26 mouse cellular contexts compared by ENCODE assay signal in genomic region chr10:36572540-36572939, GRCm38 (mm10).
DNase-seq lines count a peak whose midpoint lies in the region; ATAC-seq and TF ChIP-seq lines count a peak whose summit lies in the region.
"Had no signal": no experiment of that assay in that cellular context is flagged by ENCODE, and none has a peak within 500 bp of the region (broad histone marks: within the 10 kb centered on the region; RNA-seq: fewer than 3 reads in every experiment).

No protein-coding gene starts in this region.

- H3K36me3 ChIP-seq in forebrain, postnatal 0 days (ENCODE audit: insufficient read depth): no peaks in the 10 kb centered on the region
- no peaks in the 10 kb centered on the region for H3K36me3 ChIP-seq in forebrain, embryonic 14.5 days (ENCODE audit: control insufficient read depth, insufficient read depth, low read length)
- no peaks in the 10 kb centered on the region for H3K36me3 ChIP-seq in midbrain, embryonic 11.5 days (ENCODE audit: control insufficient read depth, insufficient read depth, low read length)
- H3K36me3 ChIP-seq in midbrain, postnatal 0 days (ENCODE audit: insufficient read depth, low read length): no peaks in the 10 kb centered on the region
- no peaks in the 10 kb centered on the region for H3K36me3 ChIP-seq in midbrain, embryonic 13.5 days
- H3K36me3 ChIP-seq: embryonic facial prominence, embryonic 15.5 days; forebrain, embryonic 10.5 days; forebrain, embryonic 15.5 days; G1E; heart, embryonic 15.5 days had no signal

- intact Hi-C loops in left cerebral cortex, postnatal 14 days (cut with DNase I): no loop called here

- no peak overlapping the region for H3K9ac ChIP-seq in forebrain, postnatal 0 days
- H3K9ac ChIP-seq in forebrain, embryonic 14.5 days (ENCODE audit: low read length): no peak overlapping the region
- H3K9ac ChIP-seq in midbrain, embryonic 11.5 days (ENCODE audit: low read length): no peak overlapping the region
- no peak overlapping the region for H3K9ac ChIP-seq in midbrain, postnatal 0 days (replicated peaks; ENCODE audit: low read length, poor library complexity, severe bottlenecking)
- no peak overlapping the region for H3K9ac ChIP-seq in midbrain, embryonic 13.5 days (replicated peaks)
- H3K9ac ChIP-seq: embryonic facial prominence, embryonic 15.5 days; forebrain, embryonic 15.5 days; heart, embryonic 15.5 days had no signal

- ATAC-seq in forebrain, postnatal 0 days: 0 out of 2 replicates have a peak, but pooled peaks have one; percentile 40
- ATAC-seq in forebrain, embryonic 14.5 days: no peak
- ATAC-seq in midbrain, embryonic 11.5 days (ENCODE audit: low FRiP score): peak; percentile 75; the same call in 1 of the 2 replicates
- ATAC-seq in midbrain, postnatal 0 days (ENCODE audit: low FRiP score): no peak
- ATAC-seq in midbrain, embryonic 13.5 days: 0 out of 2 replicates have a peak, but pooled peaks have one; percentile 55
- ATAC-seq: CD4-positive, CD25-positive, alpha-beta regulatory T cell, adult 4 months; forebrain, embryonic 15.5 days; inflammation-experienced regulatory T-cells, adult 6 months had no signal

- no peaks in the 10 kb centered on the region for H3K27me3 ChIP-seq in forebrain, postnatal 0 days (ENCODE audit: insufficient read depth, low read length)
- H3K27me3 ChIP-seq in forebrain, embryonic 14.5 days (replicated peaks; ENCODE audit: control insufficient read depth, insufficient read depth, low read length): no peaks in the 10 kb centered on the region
- H3K27me3 ChIP-seq in midbrain, embryonic 11.5 days (ENCODE audit: control insufficient read depth, insufficient read depth, low read length): no peaks in the 10 kb centered on the region
- no peaks in the 10 kb centered on the region for H3K27me3 ChIP-seq in midbrain, postnatal 0 days (ENCODE audit: insufficient read depth, low read length)
- H3K27me3 ChIP-seq in midbrain, embryonic 13.5 days: no peaks in the 10 kb centered on the region
- H3K27me3 ChIP-seq: embryonic facial prominence, embryonic 15.5 days; forebrain, embryonic 15.5 days; heart, embryonic 15.5 days had no signal

- 61% methylated on average over 3 of the region's 3 CpGs for WGBS in forebrain, postnatal 0 days
- WGBS in forebrain, embryonic 14.5 days: 56% methylated on average over 3 of the region's 3 CpGs
- WGBS in midbrain, embryonic 11.5 days: 80% methylated on average over 3 of the region's 3 CpGs
- 45% methylated on average over 3 of the region's 3 CpGs for WGBS in midbrain, postnatal 0 days
- WGBS in midbrain, embryonic 13.5 days: 54% methylated on average over 3 of the region's 3 CpGs

- DNase-seq in forebrain, postnatal 0 days: no peak
- no peak for DNase-seq in forebrain, embryonic 14.5 days (ENCODE audit: low spot score)
- no peak for DNase-seq in midbrain, embryonic 11.5 days (ENCODE audit: low spot score, missing footprints)
- no peak for DNase-seq in midbrain, postnatal 0 days (ENCODE audit: low spot score)
- DNase-seq in urinary bladder, postnatal 36 days (ENCODE audit: low spot score in 2 of 2): no peak
- DNase-seq in left cerebral cortex, postnatal 14 days (ENCODE audit: low spot score in 2 of 2): no peak
- DNase-seq: adrenal gland, adult 8-10 months; adrenal gland, postnatal 36 days; B cell, adult 2 months; cerebellum, adult 11 months; cerebellum, adult 8-10 months; cerebellum, postnatal 14 days; embryo, embryonic 11 days; gastrocnemius, postnatal 14 days; heart, adult 2 months; heart, postnatal 14 days had no signal

- H3K27ac ChIP-seq in forebrain, postnatal 0 days (ENCODE audit: low read depth, low read length): no peak overlapping the region
- no peak overlapping the region for H3K27ac ChIP-seq in forebrain, embryonic 14.5 days (ENCODE audit: low read depth, low read length)
- H3K27ac ChIP-seq in midbrain, embryonic 11.5 days (ENCODE audit: low read depth, low read length): no peak overlapping the region
- H3K27ac ChIP-seq in midbrain, postnatal 0 days (ENCODE audit: low read depth, low read length): no peak overlapping the region
- H3K27ac ChIP-seq in midbrain, embryonic 13.5 days: peak overlapping the region; percentile 57
- H3K27ac ChIP-seq: embryonic facial prominence, embryonic 15.5 days; forebrain, embryonic 10.5 days; forebrain, embryonic 15.5 days; heart, adult 2 months; heart, embryonic 15.5 days had no signal

- no peak overlapping the region for H3K4me3 ChIP-seq in forebrain, postnatal 0 days (ENCODE audit: low read depth, low read length)
- H3K4me3 ChIP-seq in forebrain, embryonic 14.5 days (ENCODE audit: low read depth, low read length): no peak overlapping the region
- no peak overlapping the region for H3K4me3 ChIP-seq in midbrain, embryonic 11.5 days (ENCODE audit: low read depth, low read length)
- no peak overlapping the region for H3K4me3 ChIP-seq in midbrain, postnatal 0 days (ENCODE audit: low read depth, low read length)
- no peak overlapping the region for H3K4me3 ChIP-seq in midbrain, embryonic 13.5 days (replicated peaks)
- H3K4me3 ChIP-seq: embryonic facial prominence, embryonic 15.5 days; erythroblast, embryonic 14.5 days; forebrain, embryonic 10.5 days; forebrain, embryonic 15.5 days; heart, adult 2 months; heart, embryonic 15.5 days had no signal

- H3K4me1 ChIP-seq in forebrain, postnatal 0 days (ENCODE audit: insufficient read depth): no peaks in the 10 kb centered on the region
- H3K4me1 ChIP-seq in forebrain, embryonic 14.5 days (ENCODE audit: control insufficient read depth, insufficient read depth, low read length): no peaks in the 10 kb centered on the region; the same call in 1 of the 2 replicates
- H3K4me1 ChIP-seq in midbrain, embryonic 11.5 days (ENCODE audit: control insufficient read depth, insufficient read depth, low read length): no peaks in the 10 kb centered on the region
- no peaks in the 10 kb centered on the region for H3K4me1 ChIP-seq in midbrain, postnatal 0 days (ENCODE audit: insufficient read depth, low read length)
- peaks cover 15% of the 10 kb centered on the region for H3K4me1 ChIP-seq in midbrain, embryonic 13.5 days (replicated peaks)
- H3K4me1 ChIP-seq: embryonic facial prominence, embryonic 15.5 days; forebrain, embryonic 10.5 days; forebrain, embryonic 15.5 days; heart, embryonic 15.5 days had no signal

- H3K4me2 ChIP-seq in forebrain, postnatal 0 days (ENCODE audit: low read depth): no peak overlapping the region
- H3K4me2 ChIP-seq in forebrain, embryonic 14.5 days (ENCODE audit: low read length): no peak overlapping the region
- no peak overlapping the region for H3K4me2 ChIP-seq in midbrain, embryonic 11.5 days
- H3K4me2 ChIP-seq in midbrain, postnatal 0 days (ENCODE audit: low read depth, low read length, poor library complexity, severe bottlenecking): no peak overlapping the region
- no peak overlapping the region for H3K4me2 ChIP-seq in midbrain, embryonic 13.5 days (replicated peaks)
- H3K4me2 ChIP-seq: embryonic facial prominence, embryonic 15.5 days; forebrain, embryonic 15.5 days; heart, embryonic 11.5 days; heart, embryonic 15.5 days had no signal

- no peaks in the 10 kb centered on the region for H3K9me3 ChIP-seq in forebrain, postnatal 0 days (ENCODE audit: low read length)
- no peaks in the 10 kb centered on the region for H3K9me3 ChIP-seq in forebrain, embryonic 14.5 days (replicated peaks; ENCODE audit: control insufficient read depth, low read length)
- no peaks in the 10 kb centered on the region for H3K9me3 ChIP-seq in midbrain, embryonic 11.5 days (ENCODE audit: control insufficient read depth, low read length)
- H3K9me3 ChIP-seq in midbrain, postnatal 0 days (ENCODE audit: low read length): no peaks in the 10 kb centered on the region
- H3K9me3 ChIP-seq in midbrain, embryonic 13.5 days: no peaks in the 10 kb centered on the region
- H3K9me3 ChIP-seq: embryonic facial prominence, embryonic 15.5 days; forebrain, embryonic 10.5 days; forebrain, embryonic 15.5 days; G1E; heart, embryonic 15.5 days had no signal

- no peak for TF ChIP-seq CTCF in forebrain, postnatal 0 days (IDR thresholded peaks at IDR 0.05; ENCODE audit: low read depth)
- TF ChIP-seq CTCF in midbrain, postnatal 0 days (IDR thresholded peaks at IDR 0.05): no peak

Comparison
In these comparisons a context has a peak if more than half of its experiments do, and no peak if none do; other contexts are left out.
1. ATAC-seq: peak in forebrain, postnatal 0 days (single experiment), midbrain, embryonic 11.5 days (single experiment) and midbrain, embryonic 13.5 days (single experiment); none in forebrain, embryonic 14.5 days (single experiment) and midbrain, postnatal 0 days (single experiment).